Mouse (Mus musculus): ENCODE results near the gene Prdm12. TPM values are rescaled to one million over a fixed set of nuclear protein-coding genes. Genes with fewer than 3 reads are reported as not detected.

Prdm12 gene
- polyA plus RNA-seq, 1 experiment from 2014 or later = not detected

DNA sequence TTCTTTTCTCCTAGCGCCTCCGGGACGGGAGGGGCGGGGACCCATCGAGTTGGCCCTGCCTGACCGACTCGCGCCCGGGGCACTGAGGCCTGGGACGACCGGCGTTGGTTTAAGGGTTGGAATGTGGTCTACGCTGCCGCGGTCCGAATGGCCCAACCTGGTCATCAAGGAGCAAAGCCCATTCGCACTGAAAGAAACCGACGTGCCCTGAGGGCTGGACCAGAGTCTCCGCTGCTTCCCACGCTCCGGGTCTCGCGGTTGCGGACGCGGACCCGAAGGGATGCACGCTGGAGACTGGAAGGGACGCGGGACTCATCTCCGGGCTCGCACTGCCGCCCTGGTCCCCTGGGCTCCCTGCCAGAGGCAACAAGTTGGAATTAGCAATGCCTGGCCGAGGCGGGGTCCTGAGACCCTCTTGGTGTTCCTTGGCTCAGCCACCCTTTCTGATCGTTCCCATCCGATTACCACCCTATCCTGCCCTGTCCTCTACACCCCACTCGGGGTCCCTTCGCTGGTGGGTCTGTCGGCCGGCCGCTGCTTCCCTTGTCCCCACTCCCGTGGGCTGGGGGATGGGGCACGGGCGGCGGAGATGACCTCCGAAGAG, 3.6 kb upstream of the Prdm12 start:
- no peak for DNase-seq (ENCODE audit: low spot score)

DNA sequence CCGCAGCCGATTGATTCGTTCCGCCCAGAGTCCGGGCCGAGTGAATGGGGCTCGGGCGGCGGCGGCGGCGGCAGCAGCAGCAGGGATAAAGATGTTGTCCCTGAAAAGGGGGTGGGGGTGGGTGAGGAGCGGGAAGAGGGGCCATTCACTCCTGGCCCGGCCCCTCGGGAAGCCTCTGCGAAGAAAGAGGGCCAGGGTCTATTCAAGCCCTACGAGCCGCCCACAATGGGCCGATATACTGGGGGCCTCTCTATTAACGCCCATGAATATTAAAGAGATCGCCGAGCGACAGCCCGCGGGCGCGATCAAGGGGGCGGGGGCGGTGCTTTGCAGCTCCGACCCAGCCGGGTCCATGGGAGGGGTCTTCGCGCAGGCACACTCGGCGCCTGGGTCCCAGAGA, 3.1 kb upstream of the Prdm12 start:
- no peak overlapping the region for H3K9ac ChIP-seq (ENCODE audit: low read length)
- under 1% methylated on average over 34 of the region's 35 CpGs for WGBS
- peaks cover 40% of the 10 kb centered on the region; the same call in 1 of the 2 replicates for H3K27me3 ChIP-seq (ENCODE audit: control insufficient read depth, insufficient read depth, low read length)
- no peak overlapping the region for H3K4me2 ChIP-seq (replicated peaks; ENCODE audit: low read depth)
- no peaks in the 10 kb centered on the region for H3K36me3 ChIP-seq (ENCODE audit: control insufficient read depth, insufficient read depth, low read length)
- peak overlapping the region; percentile 15 for H3K4me3 ChIP-seq (ENCODE audit: low read depth, low read length)
- H3K9me3 ChIP-seq (ENCODE audit: control insufficient read depth, low read length) = no peaks in the 10 kb centered on the region
- TF ChIP-seq CTCF (IDR thresholded peaks at IDR 0.05; ENCODE audit: low read depth) = no peak
- no peak for TF ChIP-seq EP300 (optimal IDR thresholded peaks at IDR 0.05)
- H3K4me1 ChIP-seq (replicated peaks; ENCODE audit: control insufficient read depth, insufficient read depth) = peaks cover 3% of the 10 kb centered on the region; the same call in 1 of the 2 replicates
- no peak overlapping the region for H3K27ac ChIP-seq (replicated peaks)
- no peak for DNase-seq (ENCODE audit: low spot score)
- no peak for ATAC-seq (ENCODE audit: low FRiP score, low TSS enrichment)

More for the DNA sequence above, 3.6 kb upstream of the Prdm12 start:
- no peak for ATAC-seq (ENCODE audit: low FRiP score, low TSS enrichment)
- no peak overlapping the region for H3K27ac ChIP-seq (replicated peaks)
- H3K4me2 ChIP-seq (replicated peaks; ENCODE audit: low read depth) = peak overlapping the region; percentile 24; the same call in 1 of the 2 replicates
- no peaks in the 10 kb centered on the region for H3K36me3 ChIP-seq (ENCODE audit: control insufficient read depth, insufficient read depth, low read length)
- 2% methylated on average over 48 of the region's 48 CpGs for WGBS
- H3K27me3 ChIP-seq (ENCODE audit: control insufficient read depth, insufficient read depth, low read length) = peaks cover 39% of the 10 kb centered on the region; the same call in 1 of the 2 replicates
- H3K9ac ChIP-seq (ENCODE audit: low read length) = no peak overlapping the region
- H3K4me1 ChIP-seq (replicated peaks; ENCODE audit: control insufficient read depth, insufficient read depth) = peaks cover 3% of the 10 kb centered on the region; the same call in 1 of the 2 replicates
- no peaks in the 10 kb centered on the region for H3K9me3 ChIP-seq (ENCODE audit: control insufficient read depth, low read length)
- H3K4me3 ChIP-seq (ENCODE audit: low read depth, low read length) = peak overlapping the region; percentile 15
- no peak for TF ChIP-seq CTCF (IDR thresholded peaks at IDR 0.05; ENCODE audit: low read depth)
- TF ChIP-seq EP300 (optimal IDR thresholded peaks at IDR 0.05) = no peak

DNA sequence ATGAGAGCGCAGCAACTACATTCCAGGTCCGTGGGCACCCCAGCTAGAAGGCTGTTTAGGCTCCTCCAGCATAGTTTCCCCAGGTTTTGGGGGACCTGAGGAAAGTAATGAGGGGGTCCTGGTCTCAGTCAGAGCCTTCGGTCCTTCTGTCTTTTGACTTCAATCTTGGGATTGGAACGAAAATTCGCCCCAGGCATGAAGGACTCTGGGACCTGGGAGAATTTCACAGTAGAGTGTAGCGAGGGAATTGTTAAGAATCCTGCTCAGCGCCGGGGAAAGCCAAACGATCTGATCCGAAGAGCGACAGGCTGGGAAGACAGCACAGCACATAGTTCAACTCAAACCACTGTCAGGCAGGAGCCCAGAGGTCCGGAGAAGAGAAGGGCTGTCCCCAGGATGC, 2.5 kb upstream of the Prdm12 start:
- Histone ChIP-seq H3K9ac (ENCODE audit: low read length) (no peak overlapping the region), H3K9me3 (ENCODE audit: control insufficient read depth, low read length) (no peaks in the 10 kb centered on the region), H3K4me1 (replicated peaks; ENCODE audit: control insufficient read depth, insufficient read depth) (peaks cover 3% of the 10 kb centered on the region; the same call in 1 of the 2 replicates), H3K36me3 (ENCODE audit: control insufficient read depth, insufficient read depth, low read length) (no peaks in the 10 kb centered on the region), H3K4me3 (ENCODE audit: low read depth, low read length) (peak overlapping the region; percentile 15; the same call in 1 of the 2 replicates), H3K27me3 (ENCODE audit: control insufficient read depth, insufficient read depth, low read length) (peaks cover 46% of the 10 kb centered on the region), H3K4me2 (replicated peaks; ENCODE audit: low read depth) (no peak overlapping the region), H3K27ac (replicated peaks) (no peak overlapping the region)
- 5% methylated on average over 12 of the region's 12 CpGs for WGBS
- TF ChIP-seq CTCF (IDR thresholded peaks at IDR 0.05; ENCODE audit: low read depth) (no peak), EP300 (optimal IDR thresholded peaks at IDR 0.05) (no peak)
- DNase-seq (ENCODE audit: low spot score) = no peak
- no peak for ATAC-seq (ENCODE audit: low FRiP score, low TSS enrichment)

DNA sequence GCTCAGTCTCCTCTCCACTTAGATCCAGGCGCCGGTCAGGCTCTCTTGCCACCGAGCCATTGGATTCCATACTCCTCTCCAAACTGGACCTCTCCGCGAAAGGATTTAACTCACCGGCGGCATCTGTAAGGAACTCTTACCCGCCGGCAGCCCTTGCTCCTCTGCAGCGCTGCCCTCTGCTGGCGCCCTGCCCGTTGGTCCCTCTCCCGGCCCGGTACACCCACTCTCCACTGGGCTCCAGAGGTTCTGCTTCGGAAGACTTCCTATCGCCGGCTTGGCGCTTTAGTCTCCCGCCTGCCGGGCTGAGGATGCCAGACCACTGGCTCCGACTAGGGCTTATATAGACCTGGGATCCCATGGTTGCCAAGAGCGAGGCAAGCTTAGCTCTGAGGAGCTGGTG, 2.0 kb upstream of the Prdm12 start:
- Histone ChIP-seq H3K27me3 (ENCODE audit: control insufficient read depth, insufficient read depth, low read length) (peaks cover 46% of the 10 kb centered on the region), H3K9me3 (ENCODE audit: control insufficient read depth, low read length) (no peaks in the 10 kb centered on the region), H3K27ac (replicated peaks) (no peak overlapping the region), H3K36me3 (ENCODE audit: control insufficient read depth, insufficient read depth, low read length) (no peaks in the 10 kb centered on the region), H3K4me1 (replicated peaks; ENCODE audit: control insufficient read depth, insufficient read depth) (peaks cover 3% of the 10 kb centered on the region; the same call in 1 of the 2 replicates), H3K4me3 (ENCODE audit: low read depth, low read length) (peak overlapping the region; percentile 15; the same call in 1 of the 2 replicates), H3K4me2 (replicated peaks; ENCODE audit: low read depth) (no peak overlapping the region), H3K9ac (ENCODE audit: low read length) (no peak overlapping the region)
- ATAC-seq (ENCODE audit: low FRiP score, low TSS enrichment) = no peak
- peak; percentile 60 for DNase-seq (ENCODE audit: low spot score)
- no peak for TF ChIP-seq EP300 (optimal IDR thresholded peaks at IDR 0.05)
- TF ChIP-seq CTCF (IDR thresholded peaks at IDR 0.05; ENCODE audit: low read depth) = peak; percentile 57
- WGBS = 2% methylated on average over 22 of the region's 22 CpGs

DNA sequence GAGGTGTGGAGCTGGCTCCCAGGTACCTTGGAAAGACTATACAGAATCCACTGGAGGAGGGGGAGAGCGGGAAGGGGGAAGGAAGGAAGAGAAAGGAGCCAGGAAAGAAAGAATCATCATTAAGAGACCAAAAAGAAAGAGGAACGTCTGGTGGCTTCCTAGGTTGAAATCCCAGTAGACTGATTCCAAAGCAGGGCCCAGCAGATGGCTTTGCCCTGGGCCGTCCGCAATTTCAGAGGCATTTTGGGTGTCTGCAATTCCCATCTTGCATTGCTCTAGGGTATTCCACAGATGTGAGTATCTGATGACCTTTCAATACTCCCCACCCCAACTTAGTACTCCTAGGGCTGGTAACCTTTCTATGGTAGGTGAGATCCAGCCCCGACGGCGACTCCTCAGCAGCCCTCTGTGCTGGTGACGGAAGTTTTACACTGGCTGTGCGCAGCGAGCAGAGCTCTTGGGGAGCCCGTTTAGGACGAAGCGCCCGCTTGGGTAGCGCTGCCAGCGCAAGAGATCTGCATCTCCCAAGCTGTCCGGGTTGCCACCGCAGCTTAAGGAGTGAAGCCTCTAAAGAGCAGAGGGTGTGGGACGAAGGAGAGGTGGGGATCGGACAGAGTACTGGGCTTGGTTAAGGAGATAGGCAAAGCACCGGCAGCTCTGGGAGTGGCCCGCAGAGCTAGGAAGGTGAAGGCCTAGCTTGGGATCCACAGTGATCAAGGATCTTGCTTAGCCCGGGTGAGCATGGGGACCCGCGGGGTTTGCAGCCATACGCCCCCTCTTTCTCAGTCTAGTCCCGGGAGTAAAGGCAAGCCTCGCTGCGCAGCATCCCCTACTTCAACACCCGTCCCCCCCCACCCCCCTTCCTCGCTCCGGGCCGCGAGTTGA, 1.0 kb upstream of the Prdm12 start:
- no peaks in the 10 kb centered on the region for H3K9me3 ChIP-seq (ENCODE audit: control insufficient read depth, low read length)
- H3K27ac ChIP-seq (replicated peaks) = no peak overlapping the region
- no peak overlapping the region for H3K4me2 ChIP-seq (replicated peaks; ENCODE audit: low read depth)
- no peak overlapping the region for H3K4me3 ChIP-seq (ENCODE audit: low read depth, low read length)
- H3K36me3 ChIP-seq (ENCODE audit: control insufficient read depth, insufficient read depth, low read length) = no peaks in the 10 kb centered on the region
- TF ChIP-seq CTCF (IDR thresholded peaks at IDR 0.05; ENCODE audit: low read depth) = no peak
- TF ChIP-seq EP300 (optimal IDR thresholded peaks at IDR 0.05) = no peak
- 3% methylated on average over 30 of the region's 34 CpGs for WGBS
- no peak overlapping the region for H3K9ac ChIP-seq (ENCODE audit: low read length)
- DNase-seq (ENCODE audit: low spot score) (no peak), ATAC-seq (ENCODE audit: low FRiP score, low TSS enrichment) (no peak)
- H3K27me3 ChIP-seq (ENCODE audit: control insufficient read depth, insufficient read depth, low read length) = peaks cover 48% of the 10 kb centered on the region
- peaks cover 3% of the 10 kb centered on the region; the same call in 1 of the 2 replicates for H3K4me1 ChIP-seq (replicated peaks; ENCODE audit: control insufficient read depth, insufficient read depth)

DNA sequence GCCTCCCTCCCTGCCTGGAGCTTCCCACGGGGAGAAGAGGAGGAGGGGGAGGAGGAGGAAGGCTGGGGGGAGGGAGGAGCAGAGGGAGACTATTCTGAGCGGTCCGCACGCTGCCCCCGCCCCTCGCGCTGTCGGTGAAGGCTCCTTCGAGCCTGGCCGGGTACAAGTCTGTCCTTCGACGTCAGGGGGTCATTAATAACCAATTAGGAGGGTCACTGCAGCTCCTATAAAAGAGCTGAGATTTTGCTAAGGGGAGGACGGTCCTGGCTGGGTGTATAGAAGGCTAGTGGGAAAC, 424 bp upstream of the Prdm12 start:
- no peak overlapping the region for H3K4me2 ChIP-seq (replicated peaks; ENCODE audit: low read depth)
- no peak overlapping the region for H3K27ac ChIP-seq (replicated peaks)
- ATAC-seq (ENCODE audit: low FRiP score, low TSS enrichment) (no peak), DNase-seq (ENCODE audit: low spot score) (no peak)
- WGBS = under 1% methylated on average over 12 of the region's 13 CpGs
- peaks cover 3% of the 10 kb centered on the region; the same call in 1 of the 2 replicates for H3K4me1 ChIP-seq (replicated peaks; ENCODE audit: control insufficient read depth, insufficient read depth)
- H3K4me3 ChIP-seq (ENCODE audit: low read depth, low read length) = no peak overlapping the region
- H3K36me3 ChIP-seq (ENCODE audit: control insufficient read depth, insufficient read depth, low read length) = no peaks in the 10 kb centered on the region
- H3K9me3 ChIP-seq (ENCODE audit: control insufficient read depth, low read length) = no peaks in the 10 kb centered on the region
- no peak for TF ChIP-seq EP300 (optimal IDR thresholded peaks at IDR 0.05)
- TF ChIP-seq CTCF (IDR thresholded peaks at IDR 0.05; ENCODE audit: low read depth) = no peak
- peaks cover 48% of the 10 kb centered on the region for H3K27me3 ChIP-seq (ENCODE audit: control insufficient read depth, insufficient read depth, low read length)
- no peak overlapping the region for H3K9ac ChIP-seq (ENCODE audit: low read length)
